Mouse (Mus musculus) adrenal gland, postnatal 36 days (tissue): ENCODE measurements around the gene Prl8a2. TPM values are rescaled to one million over a fixed set of nuclear protein-coding genes. Genes with fewer than 3 reads are reported as not detected.

Experiments used
- DNase-seq, 2 experiments: peaks; one replicate each; pipeline ENCODE4 v3.0.0; 2021; ENCODE audit warnings: mixed read lengths in 1 of 2
- long read RNA-seq, 2 experiments: library from polyadenylated mRNA; stranded (forward); transcript quantifications; one replicate each; pipeline ENCODE4 v2.0.0; 2021; ENCODE audit warnings: borderline sequencing depth in 2 of 2
- total RNA-seq, 2 experiments: library from RNA; stranded (reverse); gene quantifications; 2 replicates each; pipeline ENCODE4 v1.2.3; 2021

The Prl8a2 gene
- 1 to 10 TPM; 1.6 to 5.2 TPM for total RNA-seq
- long read RNA-seq, experiment 1, transcript Prl8a2-201 (6 exons, 939 nt) = major isoform, 5 of 5 reads
- long read RNA-seq, experiment 1, partial matches to known transcripts = 0 of 5 reads
- long read RNA-seq, experiment 1, other reads (novel, unspliced or antisense) = 0 of 5 reads
- long read RNA-seq, experiment 2 = 0 reads

DNA sequence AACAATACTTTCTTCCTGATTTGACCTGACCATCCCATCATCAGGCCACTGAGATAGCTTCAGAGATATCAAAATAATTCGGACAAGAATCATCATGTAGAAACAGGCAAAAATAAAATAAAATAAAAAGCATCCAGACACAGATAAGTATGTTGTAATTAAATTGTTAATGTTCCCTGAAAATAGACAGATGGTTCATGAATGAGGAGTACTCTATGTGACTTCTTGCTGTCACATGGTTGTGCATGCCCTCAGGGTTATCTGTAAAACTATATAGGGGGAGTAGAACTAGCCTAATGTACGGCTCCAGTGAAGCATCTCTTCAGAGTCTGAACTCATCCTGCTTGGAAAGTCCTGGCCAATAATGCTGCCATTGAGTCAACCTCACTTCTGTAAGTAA, at the start of gene Prl8a2:
Gene Prl8a2, plus strand, starts transcription at position 301 of the 400 bp plus-strand sequence.
- no peak for DNase-seq

DNA sequence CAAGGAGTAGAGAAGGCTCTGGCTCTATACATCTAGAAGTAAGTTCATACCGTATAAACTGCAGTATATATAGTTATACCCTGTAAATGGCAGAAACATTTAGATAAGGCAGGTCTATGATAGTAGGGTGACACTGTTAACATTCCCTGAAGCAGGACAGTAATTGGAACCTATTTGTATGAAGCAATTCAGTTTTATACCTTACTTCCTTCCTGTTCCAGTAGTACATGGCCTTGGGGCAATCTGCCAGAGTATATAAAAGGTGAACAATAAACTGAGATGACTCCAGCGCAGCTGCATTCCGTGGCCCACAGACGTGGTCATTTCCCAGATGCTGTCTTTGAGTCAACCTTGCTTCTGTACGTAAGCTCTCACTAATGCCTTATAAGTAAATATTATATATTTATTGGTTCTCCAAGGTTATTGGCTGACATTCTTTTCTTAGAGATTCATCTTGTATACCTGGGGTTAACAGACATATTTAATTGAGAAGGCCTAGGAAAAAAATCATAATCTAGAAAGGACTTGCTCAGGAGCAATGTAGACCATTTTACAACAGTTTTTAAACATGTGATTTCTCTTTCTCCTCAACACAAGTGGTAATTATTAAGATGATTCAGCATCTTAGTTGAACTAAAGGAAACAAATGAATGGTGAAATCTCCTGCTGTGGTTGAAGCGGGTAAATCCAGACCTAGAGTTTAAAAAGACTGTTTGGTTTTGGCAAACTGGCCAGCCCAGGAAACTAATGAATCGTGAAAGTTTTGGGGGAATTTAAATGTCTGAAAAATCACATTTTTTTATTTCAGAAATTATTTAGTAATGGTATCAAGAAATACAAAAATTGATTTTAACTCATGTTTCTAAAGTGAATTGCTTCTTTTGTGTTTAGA, 32.9 kb upstream of the Prl8a2 start, which contains the start of gene Prl6a1:
Gene Prl6a1, plus strand, starts transcription at position 294 of the 892 bp plus-strand sequence.
- DNase-seq = no peak

DNA sequence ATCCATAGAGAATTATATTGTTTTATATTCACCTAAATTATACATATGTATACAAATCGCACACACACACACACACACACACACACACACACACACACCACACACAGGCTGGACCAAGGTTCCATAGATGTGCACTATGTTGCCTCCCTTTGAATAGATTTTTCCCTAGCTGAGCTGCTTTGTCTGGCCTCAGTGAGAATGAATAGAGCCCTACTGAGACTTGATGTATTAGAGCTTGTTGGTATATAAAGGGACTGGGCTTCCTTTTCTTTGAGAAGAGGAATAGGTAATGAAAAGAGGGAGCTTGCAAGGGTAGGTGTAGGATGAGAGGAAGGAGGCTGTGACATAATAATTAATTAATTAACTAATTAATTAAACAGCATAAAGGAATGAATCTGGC, 10.5 kb upstream of the Prl8a2 start:
- no peak for DNase-seq

DNA sequence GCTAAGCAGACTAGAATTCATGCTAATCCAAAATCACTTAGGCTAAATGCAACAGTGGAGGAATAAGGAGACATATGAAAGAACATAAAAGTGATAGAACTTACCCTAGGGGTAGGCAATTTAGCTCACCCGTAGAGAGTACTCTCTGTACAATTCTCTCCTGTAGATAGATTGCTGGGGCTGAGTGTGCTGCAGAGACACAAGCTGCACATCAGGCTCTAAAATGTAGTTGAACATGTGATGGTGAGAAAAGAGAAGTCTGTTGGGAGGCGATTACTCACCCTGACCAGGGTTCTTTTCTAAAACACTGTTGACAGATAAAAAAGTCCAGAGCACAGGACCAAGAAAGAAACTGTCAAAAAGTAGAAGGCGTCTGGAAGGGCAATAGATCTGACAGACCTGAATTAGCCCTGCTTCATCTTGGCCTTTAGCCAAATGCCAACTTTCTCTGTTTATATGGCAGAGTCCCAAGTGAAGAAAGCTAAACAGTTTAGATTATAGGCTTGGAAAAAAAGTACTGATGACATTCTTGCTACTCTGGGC, 2.7 kb upstream of the Prl8a2 start:
- DNase-seq = no peak

DNA sequence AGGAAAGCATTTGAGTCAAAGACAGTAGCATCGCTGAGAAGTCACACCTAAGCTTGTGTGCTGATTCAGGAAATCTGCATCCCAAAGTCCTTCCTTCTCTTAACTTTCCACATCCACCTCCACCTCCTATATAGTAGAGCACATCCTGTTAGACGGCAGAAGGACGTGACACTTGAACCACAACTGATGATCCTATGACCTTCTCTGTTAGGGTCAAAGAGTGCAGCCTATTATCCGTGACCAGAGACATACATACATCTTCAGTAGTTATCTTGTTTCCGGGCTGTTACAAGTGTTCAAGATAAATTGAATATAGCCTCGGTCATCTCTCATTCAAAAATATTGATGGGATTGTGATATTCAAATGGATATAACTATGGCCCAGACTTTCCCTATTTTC, 45.3 kb downstream of the Prl8a2 start, which contains the start of gene Prl2b1:
Gene Prl2b1, minus strand, starts transcription at position 101 of the 400 bp plus-strand sequence.
- no peak for DNase-seq

DNA sequence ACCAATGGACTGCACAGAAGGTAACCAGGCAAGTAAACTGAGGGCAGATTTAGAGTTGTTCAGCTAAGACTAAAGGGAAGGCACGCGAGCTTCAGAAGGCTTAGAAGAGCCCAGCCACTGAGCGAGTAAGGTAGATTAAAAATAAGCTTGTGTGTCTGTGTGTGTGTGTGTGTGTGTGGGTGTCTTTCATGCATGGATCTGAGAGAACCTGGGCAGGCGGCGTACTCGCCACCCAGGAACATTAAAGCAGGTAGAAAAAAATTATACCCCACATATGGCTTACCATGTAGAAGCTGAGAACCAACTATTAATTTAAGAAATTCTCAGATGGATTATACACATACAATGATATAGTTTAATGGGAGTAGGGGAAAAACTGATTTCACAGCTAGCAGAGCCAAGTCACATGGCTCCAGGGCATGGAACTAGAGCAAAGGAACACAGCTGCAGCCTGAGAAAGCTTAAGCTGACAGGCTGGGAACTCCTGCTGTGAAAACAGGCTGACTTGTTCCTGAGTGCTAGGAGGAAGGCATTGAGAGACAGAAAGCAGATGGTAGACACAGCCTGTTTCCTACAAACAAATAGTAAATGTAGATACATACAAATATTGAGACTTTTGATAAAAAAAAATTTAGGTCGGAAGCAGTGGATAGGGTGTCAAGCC, 53.7 kb downstream of the Prl8a2 start:
- DNase-seq = no peak

Other genes with a start within 250 kb of the Prl8a2 start
- not detected for gene Prl3d2, start 224.0 kb upstream of the Prl8a2 start, total RNA-seq
- not detected for gene Prl3d3, start 188.9 kb upstream of the Prl8a2 start, total RNA-seq
- not detected for gene Prl3c1, start 149.0 kb upstream of the Prl8a2 start, total RNA-seq
- gene Prl3b1, start 103.8 kb upstream of the Prl8a2 start, total RNA-seq = not detected
- gene Prl3a1, start 86.2 kb upstream of the Prl8a2 start, total RNA-seq = not detected
- not detected for gene Prl6a1, start 33.0 kb upstream of the Prl8a2 start, total RNA-seq
- not detected for gene Prl2b1, start 45.2 kb downstream of the Prl8a2 start, total RNA-seq
- not detected for gene Prl8a6, start 93.0 kb downstream of the Prl8a2 start, total RNA-seq
- gene Prl8a8, start 167.5 kb downstream of the Prl8a2 start, total RNA-seq = not detected
- not detected for gene Prl8a9, start 218.9 kb downstream of the Prl8a2 start, total RNA-seq
- gene Prl8a1, start 236.5 kb downstream of the Prl8a2 start, total RNA-seq = not detected